Mouse (Mus musculus) forebrain, embryonic 10.5 days (tissue): ENCODE data around the gene Rec114. TPM values are rescaled to one million over a fixed set of nuclear protein-coding genes. Genes with fewer than 3 reads are reported as not detected.

Source experiments
- polyA plus RNA-seq: library from polyadenylated mRNA; unstranded; fragments of >200 nt; fragmentation: Nextera tagmentation; extraction: Ambion mirVana; gene quantifications from 2 replicates; pipeline ENCODE4 v1.2.1, GENCODE M21; 2016

The Rec114 gene
- polyA plus RNA-seq, 1 experiment from 2014 or later, result 0.97 TPM

Other genes with a start within 250 kb of the Rec114 start
- 31.7 and 32.8 TPM in 2 replicates for gene Cd276, start 188.5 kb downstream of the Rec114 start, polyA plus RNA-seq
- gene Nptn, start 161.7 kb downstream of the Rec114 start, polyA plus RNA-seq, result 48.0 and 50.7 TPM in 2 replicates
- 0.17 and 0.30 TPM in 2 replicates for gene Hcn4, start 79.4 kb upstream of the Rec114 start, polyA plus RNA-seq